Mouse (Mus musculus) forebrain, embryonic 10.5 days (tissue): ENCODE measurements around the gene Gatb. TPM values are rescaled to one million over a fixed set of nuclear protein-coding genes. Genes with fewer than 3 reads are reported as not detected.

Experiments
- DNase-seq: peaks from one replicate; pipeline ENCODE4 v3.0.0-alpha.2; 2017; ENCODE audit warnings: low spot score; ENCODE audit errors: extremely low spot score
- H3K27ac ChIP-seq: fragments of 300-500 bp; sonication (generic); 2 replicates; pipeline ENCODE4 v1.5.1; 2016; ENCODE audit warnings: mild to moderate bottlenecking
- H3K27me3 ChIP-seq: fragments of 300-500 bp; sonication (generic); 2 replicates; pipeline ENCODE4 v1.6.1; 2016; ENCODE audit warnings: mild to moderate bottlenecking; ENCODE audit not compliant: poor library complexity, severe bottlenecking
- H3K36me3 ChIP-seq: fragments of 300-500 bp; sonication (generic); replicated peaks from 2 replicates; pipeline ENCODE4 v1.6.1; 2016; ENCODE audit warnings: mild to moderate bottlenecking, moderate library complexity
- H3K4me1 ChIP-seq: fragments of 300-500 bp; sonication (generic); 2 replicates; pipeline ENCODE4 v1.6.1; 2016
- H3K4me3 ChIP-seq: fragments of 300-500 bp; sonication (generic); 2 replicates; pipeline ENCODE4 v1.5.1; 2016; ENCODE audit warnings: mild to moderate bottlenecking, moderate library complexity
- H3K9me3 ChIP-seq: fragments of 300-500 bp; sonication (generic); 2 replicates; pipeline ENCODE4 v1.6.1; 2016; ENCODE audit warnings: mild to moderate bottlenecking, moderate library complexity
- WGBS: fragments of 180-500 bp; shearing (Covaris S2); methylation state at CpG from one replicate; pipeline ENCODE4 v1.1.7; 2016; 5-methylcytosine and 5-hydroxymethylcytosine counted together
- polyA plus RNA-seq: library from polyadenylated mRNA; unstranded; fragments of >200 nt; fragmentation: Nextera tagmentation; extraction: Ambion mirVana; gene quantifications from 2 replicates; pipeline ENCODE4 v1.2.1, GENCODE M21; 2016

Gatb gene
- polyA plus RNA-seq, 1 experiment from 2014 or later, result 30.5 TPM

DNA sequence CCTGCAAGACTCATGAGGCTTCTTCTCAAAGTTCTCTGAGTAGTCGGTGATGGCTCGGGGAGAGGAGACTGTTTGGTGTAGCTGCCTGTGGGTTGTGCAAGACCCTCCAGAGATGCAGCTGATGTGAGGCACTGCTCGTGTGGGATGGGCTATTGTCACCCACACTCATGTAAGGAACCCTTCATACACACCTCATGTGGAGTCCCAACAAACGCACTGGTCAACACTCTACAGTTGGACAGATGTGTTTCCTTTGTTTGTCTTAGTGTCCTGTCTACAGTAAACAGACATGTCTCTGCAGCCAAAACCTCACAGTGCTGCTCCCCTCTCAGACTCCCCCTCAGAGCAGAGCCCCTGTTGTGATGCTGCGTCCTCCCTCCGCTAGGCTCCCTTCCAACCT is 95.9 kb downstream of the Gatb start:
- no peak for DNase-seq

DNA sequence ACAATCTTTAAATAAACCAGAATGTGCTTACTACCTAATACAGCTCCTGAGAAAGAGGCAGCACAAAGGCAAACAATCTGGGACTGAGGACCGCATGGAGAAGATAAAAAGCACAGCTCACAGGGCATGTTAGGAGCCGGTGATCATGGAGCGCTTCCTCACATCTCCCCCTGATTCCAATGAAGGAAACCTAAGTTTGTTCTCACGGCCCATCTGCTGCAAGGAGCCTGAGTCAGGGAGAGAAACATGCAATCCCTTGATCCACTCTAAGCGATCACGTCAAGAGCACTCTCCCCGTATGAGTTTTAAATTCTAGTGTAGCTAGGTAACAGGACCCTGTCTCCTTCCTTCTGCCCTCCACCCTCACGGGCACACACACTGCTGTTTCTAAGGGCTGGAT is 103.2 kb downstream of the Gatb start:
- WGBS, result 82% methylated on average over 8 of the region's 8 CpGs
- Histone ChIP-seq H3K4me1 (peaks cover 10% of the 10 kb centered on the region), H3K4me3 (no peak overlapping the region), H3K27ac (no peak overlapping the region), H3K36me3 (no peaks in the 10 kb centered on the region), H3K27me3 (no peaks in the 10 kb centered on the region), H3K9me3 (no peaks in the 10 kb centered on the region)
- no peak for DNase-seq

More for the DNA sequence above, 95.9 kb downstream of the Gatb start:
- Histone ChIP-seq H3K27me3 (no peaks in the 10 kb centered on the region), H3K36me3 (no peaks in the 10 kb centered on the region), H3K9me3 (no peaks in the 10 kb centered on the region), H3K4me1 (no peaks in the 10 kb centered on the region), H3K27ac (no peak overlapping the region), H3K4me3 (no peak overlapping the region)
- WGBS, result 92% methylated on average over 6 of the region's 6 CpGs

DNA sequence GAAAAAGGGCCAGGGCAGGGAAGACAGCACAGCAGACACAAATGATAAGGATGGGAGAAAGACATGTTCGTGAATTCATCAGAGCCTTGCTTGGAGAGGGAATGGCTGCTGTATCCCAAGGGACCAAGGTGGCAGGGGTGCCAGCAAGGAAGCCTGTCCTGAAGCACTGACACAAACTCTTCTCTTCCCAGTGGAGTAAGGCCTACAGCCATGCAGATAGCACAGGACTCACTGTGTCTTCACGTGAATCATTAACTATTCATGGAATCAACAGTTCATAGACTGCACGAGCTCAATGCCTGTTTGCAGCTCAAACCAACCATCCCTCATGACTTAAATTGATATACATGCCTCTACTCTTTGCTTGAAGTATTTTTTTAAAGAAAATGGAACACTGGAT is 104.0 kb downstream of the Gatb start:
- Histone ChIP-seq H3K27ac (no peak overlapping the region), H3K36me3 (no peaks in the 10 kb centered on the region), H3K4me1 (peaks cover 14% of the 10 kb centered on the region), H3K27me3 (no peaks in the 10 kb centered on the region), H3K9me3 (no peaks in the 10 kb centered on the region), H3K4me3 (no peak overlapping the region)
- no peak for DNase-seq
- 85% methylated on average over 3 of the region's 3 CpGs for WGBS

DNA sequence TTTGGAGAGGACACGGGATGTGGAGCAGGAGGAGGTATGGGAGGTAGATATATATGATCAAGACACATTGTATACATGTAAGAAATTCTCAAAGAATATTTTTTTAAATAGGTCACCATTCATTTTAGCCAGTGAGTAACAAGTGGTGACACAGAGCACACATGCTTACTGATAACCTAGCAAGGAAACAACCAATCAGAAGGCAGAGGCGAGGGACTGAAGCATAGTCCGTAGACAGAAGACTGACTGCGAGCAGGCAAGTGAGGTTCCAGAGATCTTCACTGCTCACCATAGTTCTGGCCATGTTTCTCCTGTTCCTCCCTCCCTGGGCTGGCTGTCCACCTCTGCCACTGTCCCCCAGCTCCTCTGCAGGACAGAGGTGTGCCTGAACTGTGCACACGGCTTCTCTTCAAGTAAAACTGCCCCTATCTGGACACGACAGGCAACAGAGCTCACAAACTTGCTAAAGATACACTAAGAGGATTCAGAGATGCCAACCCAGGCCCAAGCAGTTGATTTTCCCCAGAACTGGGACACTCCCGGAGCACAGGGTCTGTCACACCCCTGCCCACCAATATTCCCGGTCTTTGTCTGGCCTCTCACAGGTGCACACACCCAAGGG is 105.5 kb downstream of the Gatb start:
- Histone ChIP-seq H3K27me3 (no peaks in the 10 kb centered on the region), H3K9me3 (no peaks in the 10 kb centered on the region), H3K27ac (no peak overlapping the region), H3K4me3 (no peak overlapping the region), H3K36me3 (no peaks in the 10 kb centered on the region), H3K4me1 (peaks cover 14% of the 10 kb centered on the region)
- 88% methylated on average over 8 of the region's 8 CpGs for WGBS
- no peak for DNase-seq

DNA sequence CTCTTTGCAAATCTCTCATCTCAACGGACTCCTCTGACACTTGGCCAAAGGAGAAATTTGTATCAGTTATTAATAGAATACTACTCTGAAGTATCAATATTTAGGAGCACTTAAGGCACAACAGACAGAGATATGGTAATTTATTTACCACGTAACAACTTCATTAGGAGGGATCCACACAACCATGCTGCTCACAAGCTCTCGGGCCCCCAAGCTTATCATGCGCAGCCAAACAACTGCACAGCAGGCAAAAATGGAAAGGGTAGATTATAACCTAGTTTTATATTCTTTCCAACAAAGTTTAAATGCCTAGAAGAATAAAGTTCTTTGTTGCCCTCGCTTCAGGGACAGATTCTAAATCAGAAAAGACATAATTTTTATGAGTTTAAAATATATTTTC is 106.0 kb downstream of the Gatb start:
- 89% methylated on average over 5 of the region's 5 CpGs for WGBS
- no peak for DNase-seq

DNA sequence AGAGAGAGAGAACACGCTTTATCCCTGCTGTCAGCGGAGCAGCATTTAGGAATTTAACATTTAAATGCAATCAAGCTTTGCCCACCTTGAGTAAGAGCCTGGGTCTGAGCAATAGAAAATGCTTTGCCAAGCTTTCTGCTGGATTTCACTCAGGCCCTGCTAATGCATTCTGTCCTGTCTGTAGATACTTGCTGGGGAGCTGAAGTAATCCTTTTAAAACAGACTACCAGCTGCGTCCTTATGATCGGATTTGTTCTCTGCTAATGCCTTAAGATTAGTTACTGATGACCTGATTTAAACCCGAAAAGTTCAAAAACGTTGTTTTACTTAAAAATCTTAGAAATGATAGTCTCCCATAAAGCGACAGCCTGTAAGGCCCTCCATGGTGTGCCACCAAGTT is 107.2 kb downstream of the Gatb start:
- Histone ChIP-seq H3K4me1 (peaks cover 14% of the 10 kb centered on the region), H3K27ac (peak overlapping the region; percentile 65), H3K9me3 (no peaks in the 10 kb centered on the region), H3K27me3 (no peaks in the 10 kb centered on the region), H3K36me3 (no peaks in the 10 kb centered on the region), H3K4me3 (no peak overlapping the region)
- WGBS, result 46% methylated on average over 7 of the region's 7 CpGs
- DNase-seq, result no peak

More for the DNA sequence above, 106.0 kb downstream of the Gatb start:
- Histone ChIP-seq H3K36me3 (no peaks in the 10 kb centered on the region), H3K27ac (no peak overlapping the region), H3K4me3 (no peak overlapping the region), H3K9me3 (no peaks in the 10 kb centered on the region), H3K4me1 (peaks cover 14% of the 10 kb centered on the region), H3K27me3 (no peaks in the 10 kb centered on the region)

DNA sequence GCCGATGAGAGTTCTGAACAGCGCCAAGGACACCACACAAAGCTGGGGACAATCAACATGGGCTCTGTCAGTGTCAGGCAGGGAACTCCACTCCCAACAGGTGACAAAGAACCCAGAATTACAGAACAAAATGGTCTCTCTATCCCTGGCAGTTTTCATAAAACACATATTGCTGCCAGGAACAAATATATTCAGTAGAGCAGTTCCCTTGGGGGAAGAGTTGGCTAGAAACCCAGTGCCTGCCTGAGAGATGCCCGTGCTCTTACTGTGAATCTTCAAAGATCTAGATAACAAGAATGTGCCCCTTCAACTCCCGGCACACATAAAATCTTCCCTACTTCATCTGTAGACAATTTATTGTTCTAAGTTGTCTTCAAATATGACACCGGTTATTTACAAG is 109.7 kb downstream of the Gatb start:
- WGBS, result 93% methylated on average over 5 of the region's 5 CpGs
- no peak for DNase-seq
- H3K9me3 ChIP-seq, result no peaks in the 10 kb centered on the region
- H3K4me3 ChIP-seq, result no peak overlapping the region
- H3K27me3 ChIP-seq, result no peaks in the 10 kb centered on the region
- peaks cover 14% of the 10 kb centered on the region for H3K4me1 ChIP-seq
- H3K36me3 ChIP-seq, result no peaks in the 10 kb centered on the region
- H3K27ac ChIP-seq, result no peak overlapping the region

DNA sequence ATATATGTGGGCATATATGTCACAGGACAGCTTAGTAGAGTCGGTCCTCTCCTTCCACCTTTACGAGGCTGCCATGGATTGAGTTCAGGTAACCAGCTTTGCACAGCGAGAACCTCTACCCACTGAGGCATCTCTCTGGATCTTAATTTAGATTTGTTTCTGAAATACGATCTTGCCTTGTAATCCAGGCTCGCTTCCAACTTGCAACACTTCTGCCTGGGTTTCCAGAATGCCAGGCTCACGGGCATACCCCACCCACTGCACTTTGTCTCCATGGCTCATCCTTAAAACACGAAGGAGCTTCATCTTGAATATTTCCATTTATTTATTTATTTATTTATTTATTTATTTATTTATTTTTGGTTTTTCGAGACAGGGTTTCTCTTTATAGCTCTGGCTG is 111.4 kb downstream of the Gatb start:
- peaks cover 14% of the 10 kb centered on the region for H3K4me1 ChIP-seq
- no peaks in the 10 kb centered on the region for H3K27me3 ChIP-seq
- no peak for DNase-seq
- H3K27ac ChIP-seq, result no peak overlapping the region
- H3K4me3 ChIP-seq, result no peak overlapping the region
- WGBS, result 92% methylated on average over 8 of the region's 8 CpGs
- H3K36me3 ChIP-seq, result no peaks in the 10 kb centered on the region
- no peaks in the 10 kb centered on the region for H3K9me3 ChIP-seq

DNA sequence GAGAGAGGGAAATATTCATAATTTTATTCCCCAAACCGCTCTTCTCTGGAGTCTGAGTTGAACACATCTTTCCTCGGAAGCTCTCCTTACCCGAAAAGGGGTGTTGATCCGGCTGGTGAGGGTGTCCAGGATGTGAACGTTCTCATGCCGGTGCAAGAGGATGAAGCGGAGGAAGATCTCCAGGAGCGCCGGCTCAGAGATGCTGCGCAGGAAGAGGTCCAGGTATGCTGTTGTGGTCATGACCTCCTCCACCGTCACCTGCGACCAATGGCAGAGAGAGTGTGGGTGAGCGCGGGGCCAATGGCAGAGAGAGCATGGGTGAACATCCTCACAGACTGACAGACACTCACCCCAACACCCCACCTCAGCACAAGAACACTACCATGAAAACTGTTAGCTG is 114.4 kb downstream of the Gatb start:
- no peaks in the 10 kb centered on the region for H3K36me3 ChIP-seq
- DNase-seq, result no peak
- WGBS, result 95% methylated on average over 14 of the region's 14 CpGs
- no peak overlapping the region for H3K4me3 ChIP-seq
- H3K27ac ChIP-seq, result no peak overlapping the region
- peaks cover 6% of the 10 kb centered on the region for H3K4me1 ChIP-seq
- no peaks in the 10 kb centered on the region for H3K27me3 ChIP-seq
- no peaks in the 10 kb centered on the region for H3K9me3 ChIP-seq

DNA sequence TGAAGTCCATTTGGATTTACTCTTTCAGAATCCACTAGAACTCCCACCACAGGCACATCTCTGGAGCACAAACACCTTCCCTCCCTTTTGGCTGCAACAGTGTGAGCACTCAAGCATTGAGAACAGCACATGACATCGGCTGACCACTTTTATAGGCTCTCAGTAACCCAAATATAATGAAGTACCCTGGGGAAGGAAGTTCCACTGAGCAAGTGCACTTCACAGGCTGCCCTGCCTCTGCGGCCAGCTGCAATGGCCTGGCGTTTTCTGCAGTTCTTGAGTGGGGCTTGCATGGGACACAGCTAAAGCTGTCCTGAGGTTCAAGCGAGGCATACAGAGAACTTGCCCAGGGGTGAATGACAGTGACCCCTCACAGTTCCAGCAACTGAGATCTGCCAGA is 117.2 kb downstream of the Gatb start:
- Histone ChIP-seq H3K4me3 (no peak overlapping the region), H3K27me3 (no peaks in the 10 kb centered on the region), H3K9me3 (no peaks in the 10 kb centered on the region), H3K4me1 (peaks cover 10% of the 10 kb centered on the region), H3K27ac (no peak overlapping the region), H3K36me3 (no peaks in the 10 kb centered on the region)
- 77% methylated on average over 4 of the region's 4 CpGs for WGBS
- DNase-seq, result no peak

DNA sequence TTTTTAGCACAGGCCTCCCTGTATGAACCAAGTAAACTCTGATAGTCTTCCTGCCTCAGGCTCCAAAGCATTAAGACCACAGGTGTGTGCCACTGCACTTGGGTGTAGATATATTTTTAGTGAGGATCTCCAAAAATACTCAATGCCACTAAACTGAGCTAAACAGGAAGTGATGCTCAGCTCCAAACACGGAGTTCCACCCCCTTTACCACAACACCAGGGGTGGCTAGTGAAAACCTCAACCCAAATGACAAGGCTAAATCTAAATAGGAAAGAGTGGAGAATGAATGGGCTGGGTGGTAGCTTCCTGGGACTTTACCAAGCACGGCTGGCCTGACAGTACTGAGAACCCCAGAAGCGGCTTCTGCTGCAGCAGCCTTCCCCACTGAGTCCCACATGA is 119.1 kb downstream of the Gatb start:
- WGBS, result 46% methylated on average over 3 of the region's 3 CpGs
- Histone ChIP-seq H3K9me3 (no peaks in the 10 kb centered on the region), H3K4me1 (peaks cover 10% of the 10 kb centered on the region), H3K36me3 (no peaks in the 10 kb centered on the region), H3K27ac (no peak overlapping the region), H3K4me3 (no peak overlapping the region), H3K27me3 (no peaks in the 10 kb centered on the region)
- no peak for DNase-seq

DNA sequence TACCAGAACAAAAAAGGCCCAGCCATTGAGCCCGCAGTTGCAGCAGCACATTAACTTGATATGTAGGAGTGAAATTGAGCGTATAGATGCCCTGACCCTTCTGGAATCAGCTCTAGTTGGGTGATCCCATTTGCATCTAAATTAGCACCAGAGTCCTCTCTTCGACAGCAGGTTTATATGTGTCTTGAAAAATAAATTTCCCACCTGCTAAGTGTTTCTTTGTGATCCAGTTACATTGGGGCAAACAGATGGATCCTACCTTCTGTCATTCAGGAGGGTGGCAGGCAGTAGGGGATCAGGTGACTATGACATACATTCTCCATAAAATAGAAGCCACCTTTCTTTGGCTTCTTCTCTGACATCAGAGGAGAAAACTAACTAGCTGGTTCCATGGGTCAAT is 121.1 kb downstream of the Gatb start:
- Histone ChIP-seq H3K9me3 (no peaks in the 10 kb centered on the region), H3K4me1 (peaks cover 10% of the 10 kb centered on the region), H3K4me3 (no peak overlapping the region), H3K36me3 (no peaks in the 10 kb centered on the region), H3K27ac (no peak overlapping the region), H3K27me3 (no peaks in the 10 kb centered on the region)
- WGBS, result 83% methylated on average over 3 of the region's 3 CpGs
- no peak for DNase-seq

DNA sequence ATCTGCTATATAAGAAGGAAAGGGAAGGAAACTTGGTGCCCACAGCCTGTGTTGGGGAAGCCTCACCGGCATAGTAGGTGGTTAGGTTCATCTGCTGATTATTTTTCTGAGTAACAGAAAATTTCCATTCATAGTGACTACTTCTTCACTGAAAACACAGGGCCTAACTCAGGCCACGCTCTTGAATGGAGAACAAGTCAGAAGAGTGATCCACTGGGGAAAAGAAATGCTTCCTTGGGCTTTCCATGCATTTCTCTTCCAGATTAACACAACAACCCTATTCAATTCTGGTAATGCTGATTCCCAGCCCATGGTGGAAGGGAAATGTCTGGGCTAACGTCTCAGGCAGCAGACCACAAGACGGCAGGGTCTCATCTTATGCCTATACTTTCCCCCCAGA is 124.6 kb downstream of the Gatb start:
- Histone ChIP-seq H3K36me3 (no peaks in the 10 kb centered on the region), H3K4me3 (no peak overlapping the region), H3K4me1 (peaks cover 9% of the 10 kb centered on the region), H3K9me3 (no peaks in the 10 kb centered on the region), H3K27ac (no peak overlapping the region), H3K27me3 (no peaks in the 10 kb centered on the region)
- DNase-seq, result no peak
- 84% methylated on average over 4 of the region's 4 CpGs for WGBS
